Mouse (Mus musculus) liver, embryonic 13.5 days (tissue): ENCODE measurements around the gene Gm45713. TPM values are rescaled to one million over a fixed set of nuclear protein-coding genes. Genes with fewer than 3 reads are reported as not detected.
"Not testable (repeated sequence)": the region's sequence is repeated elsewhere in the genome, so short reads cannot be mapped to it uniquely, and the experiment has no call there.

Experiments used
- ATAC-seq: fragments of 200-750 bp; cut with Nextera tagmentation; 2 replicates; pipeline ENCODE4 v1.8.0; 2017; ENCODE audit warnings: low read depth, mild to moderate bottlenecking, moderate number of reproducible peaks, moderate library complexity
- DNase-seq: peaks from one replicate; pipeline ENCODE4 v3.0.0; 2022
- H3K27ac ChIP-seq: fragments of 300-500 bp; sonication (generic); 2 replicates; pipeline ENCODE4 v1.5.1; 2015; ENCODE audit warnings: moderate library complexity, mild to moderate bottlenecking, inconsistent platforms
- H3K27me3 ChIP-seq: fragments of 300-500 bp; sonication (generic); 2 replicates; pipeline ENCODE4 v1.6.1; 2015; ENCODE audit warnings: mild to moderate bottlenecking, inconsistent platforms
- H3K36me3 ChIP-seq: fragments of 300-500 bp; sonication (generic); 2 replicates; pipeline ENCODE4 v1.6.1; 2015; ENCODE audit warnings: mild to moderate bottlenecking, inconsistent platforms
- H3K4me1 ChIP-seq: fragments of 300-500 bp; sonication (generic); replicated peaks from 2 replicates; pipeline ENCODE4 v1.6.1; 2015; ENCODE audit warnings: inconsistent platforms
- H3K4me2 ChIP-seq: fragments of 300-500 bp; sonication (generic); 2 replicates; pipeline ENCODE4 v1.6.1; 2015; ENCODE audit warnings: inconsistent platforms, mild to moderate bottlenecking, moderate library complexity
- H3K4me3 ChIP-seq: fragments of 300-500 bp; sonication (generic); replicated peaks from 2 replicates; pipeline ENCODE4 v1.5.1; 2015; ENCODE audit warnings: mild to moderate bottlenecking, inconsistent platforms
- H3K9ac ChIP-seq: fragments of 300-500 bp; sonication (generic); 2 replicates; pipeline ENCODE4 v1.6.1; 2015; ENCODE audit warnings: mild to moderate bottlenecking, inconsistent platforms
- H3K9me3 ChIP-seq: fragments of 300-500 bp; sonication (generic); replicated peaks from 2 replicates; pipeline ENCODE4 v1.6.1; 2016; ENCODE audit warnings: inconsistent platforms
- WGBS: fragments of 180-500 bp; shearing (Covaris S2); methylation state at CpG from one replicate; pipeline ENCODE4 v1.1.7; 2015; ENCODE audit not compliant: insufficient replicate concordance; 5-methylcytosine and 5-hydroxymethylcytosine counted together
- polyA plus RNA-seq: library from polyadenylated mRNA; unstranded; fragments of >200 nt; fragmentation: Nextera tagmentation; extraction: Ambion mirVana; gene quantifications from 2 replicates; pipeline ENCODE4 v1.2.1, GENCODE M21; 2015

Gm45713 gene
- polyA plus RNA-seq, 1 experiment from 2014 or later: 0.37 TPM

DNA sequence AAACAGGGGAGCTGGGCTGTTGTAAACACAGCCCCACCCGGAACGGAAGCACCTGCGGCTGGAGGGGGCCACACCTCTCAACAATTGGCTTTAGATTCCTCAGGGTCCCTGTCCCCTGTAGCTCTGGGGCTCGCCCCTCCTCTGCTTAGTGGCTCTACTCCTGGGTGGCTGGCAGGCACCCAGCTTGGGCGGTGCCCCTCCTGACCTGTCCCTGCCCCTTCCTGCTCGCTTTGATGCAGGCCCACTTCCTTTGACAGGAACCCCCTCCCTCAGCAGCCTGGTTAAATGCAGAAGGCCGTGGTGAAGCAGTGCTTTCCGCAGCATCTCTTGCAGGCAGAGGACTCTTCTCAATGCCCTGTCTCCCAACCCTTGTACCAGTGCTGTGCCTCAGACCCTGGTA lies 14.6 kb downstream of the Gm45713 start:
- Histone ChIP-seq H3K27ac (peak overlapping the region; percentile 89), H3K4me3 (peak overlapping the region; percentile 95), H3K4me2 (peak overlapping the region; percentile 94; the same call in 1 of the 2 replicates)

DNA sequence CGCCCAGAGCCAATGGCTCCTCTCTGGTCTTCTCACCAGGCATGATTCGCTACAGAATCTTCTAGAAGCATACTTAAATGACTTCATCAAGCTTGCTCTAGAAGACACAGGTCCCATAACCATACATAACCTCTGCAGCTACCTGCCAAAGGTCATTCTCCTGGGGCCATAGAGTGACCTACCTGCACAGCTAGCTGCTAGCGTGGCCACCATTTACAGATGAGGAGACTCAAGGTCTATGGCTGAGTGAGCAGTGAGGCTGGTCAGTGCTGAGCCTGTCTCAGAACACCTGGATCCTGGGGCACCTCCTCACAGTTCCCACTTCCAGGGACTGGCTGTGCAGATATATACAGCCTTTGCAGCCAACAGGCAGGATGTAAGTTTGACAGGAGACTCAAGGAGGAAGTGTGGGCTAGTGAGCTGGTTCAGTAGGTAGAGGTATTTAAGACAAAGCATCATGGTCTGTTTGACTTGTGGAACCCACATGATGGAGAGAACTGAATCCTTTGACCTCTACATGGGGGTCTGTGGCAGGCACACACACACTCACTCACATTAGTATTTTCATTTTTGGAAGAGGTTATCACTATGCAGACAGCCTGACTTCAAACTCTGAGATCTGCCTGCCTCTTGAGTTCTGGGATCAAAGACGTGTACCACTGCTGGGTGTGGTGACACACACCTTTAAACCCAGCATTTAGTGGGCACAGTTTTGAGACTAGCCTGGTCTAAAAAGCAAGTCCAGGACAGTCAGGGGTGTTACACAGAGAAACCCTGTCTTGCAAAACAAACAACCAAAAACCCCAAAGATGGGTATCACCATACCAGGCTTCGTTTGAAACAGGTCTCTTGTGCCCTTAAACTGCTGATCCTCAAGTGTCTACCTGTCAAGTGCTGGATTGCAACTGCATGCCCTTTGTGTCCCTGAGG lies 16.0 kb downstream of the Gm45713 start:
- no peaks in the 10 kb centered on the region for H3K9me3 ChIP-seq
- peaks cover 68% of the 10 kb centered on the region for H3K4me1 ChIP-seq
- ATAC-seq (no peak), DNase-seq (no peak)
- WGBS: 56% methylated on average over 5 of the region's 5 CpGs
- H3K4me3 ChIP-seq: no peak overlapping the region
- no peak overlapping the region for H3K4me2 ChIP-seq
- no peak overlapping the region for H3K9ac ChIP-seq
- peaks cover 51% of the 10 kb centered on the region for H3K36me3 ChIP-seq
- peak overlapping the region; percentile 39 for H3K27ac ChIP-seq
- H3K27me3 ChIP-seq: no peaks in the 10 kb centered on the region

More for the DNA sequence above, 14.6 kb downstream of the Gm45713 start:
- 42% methylated on average over 8 of the region's 8 CpGs for WGBS
- DNase-seq (no peak), ATAC-seq (no peak)
- H3K9ac ChIP-seq: peak overlapping the region; percentile 54; the same call in 1 of the 2 replicates
- no peaks in the 10 kb centered on the region for H3K9me3 ChIP-seq
- H3K27me3 ChIP-seq: no peaks in the 10 kb centered on the region
- H3K36me3 ChIP-seq: peaks cover 65% of the 10 kb centered on the region
- peaks cover 77% of the 10 kb centered on the region for H3K4me1 ChIP-seq

DNA sequence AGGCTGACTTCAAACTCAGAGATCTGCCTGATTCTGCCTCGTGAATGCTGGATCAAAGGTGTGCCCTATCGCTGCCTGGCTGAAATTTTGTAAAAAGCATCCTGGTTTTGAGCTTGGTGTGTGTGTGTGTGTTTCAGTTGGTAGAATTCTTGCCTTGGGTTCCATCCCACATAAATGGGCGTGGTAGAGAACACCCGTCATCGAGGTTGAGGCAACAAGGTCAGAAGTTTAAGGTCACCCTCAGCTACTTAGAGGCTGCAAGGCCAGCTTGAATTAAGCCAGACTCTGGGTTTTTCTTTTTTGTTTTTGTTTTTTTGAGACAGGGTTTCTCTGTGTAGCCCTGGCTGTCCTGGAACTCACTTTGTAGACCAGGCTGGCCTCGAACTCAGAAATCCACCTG lies 17.7 kb downstream of the Gm45713 start:
- Histone ChIP-seq H3K9ac (no peak overlapping the region), H3K27me3 (no peaks in the 10 kb centered on the region), H3K9me3 (no peaks in the 10 kb centered on the region), H3K27ac (peak overlapping the region; percentile 44; the same call in 1 of the 2 replicates), H3K36me3 (peaks cover 46% of the 10 kb centered on the region), H3K4me3 (no peak overlapping the region), H3K4me2 (no peak overlapping the region), H3K4me1 (peaks cover 67% of the 10 kb centered on the region)
- DNase-seq: no peak
- ATAC-seq: no peak
- WGBS: 57% methylated on average over 6 of the region's 6 CpGs

DNA sequence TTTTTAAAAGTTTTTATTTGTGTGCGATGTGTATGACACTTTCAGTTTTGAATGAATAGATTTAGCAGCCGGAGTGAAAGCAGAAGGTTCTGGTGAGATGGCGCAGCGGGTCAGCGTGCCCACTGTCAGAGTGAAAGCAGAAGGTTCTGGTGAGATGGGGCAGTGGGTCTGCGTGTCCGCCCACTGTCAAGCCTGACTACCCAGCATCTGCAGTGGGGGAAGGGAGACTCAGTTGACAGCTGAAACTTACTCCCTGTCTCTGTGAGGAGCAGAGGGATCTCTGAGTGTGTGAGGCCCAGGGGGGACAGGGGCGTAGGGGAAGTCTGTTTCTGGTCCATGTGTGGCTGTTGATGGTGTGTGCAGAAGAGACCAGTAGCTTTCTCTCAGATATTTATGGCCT lies 18.5 kb downstream of the Gm45713 start:
- ATAC-seq (no peak), DNase-seq (no peak)
- H3K9ac ChIP-seq: no peak overlapping the region
- peaks cover 67% of the 10 kb centered on the region for H3K4me1 ChIP-seq
- H3K27me3 ChIP-seq: no peaks in the 10 kb centered on the region
- H3K4me3 ChIP-seq: no peak overlapping the region
- 60% methylated on average over 8 of the region's 8 CpGs for WGBS
- no peak overlapping the region for H3K4me2 ChIP-seq
- H3K27ac ChIP-seq: peak overlapping the region; percentile 44; the same call in 1 of the 2 replicates
- H3K9me3 ChIP-seq: no peaks in the 10 kb centered on the region
- peaks cover 38% of the 10 kb centered on the region for H3K36me3 ChIP-seq

DNA sequence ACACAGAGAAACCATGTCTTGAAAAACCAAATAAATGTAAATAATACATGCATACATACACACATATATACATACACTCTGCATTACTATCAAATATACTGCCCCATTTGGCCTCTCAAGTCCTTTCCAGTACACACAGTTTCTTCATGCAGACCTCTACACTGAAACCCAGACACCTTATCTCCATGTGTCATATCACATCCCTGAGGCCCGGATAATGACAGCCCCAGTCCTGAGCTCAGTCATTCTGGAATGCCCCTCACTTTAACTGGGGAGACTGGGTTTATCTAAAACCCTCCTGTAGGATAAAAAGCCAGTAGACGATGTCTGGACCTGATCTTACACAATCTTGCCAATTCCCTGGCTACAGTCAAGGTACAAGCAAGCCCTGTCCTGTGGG lies 22.6 kb downstream of the Gm45713 start:
- Histone ChIP-seq H3K36me3 (no peaks in the 10 kb centered on the region), H3K4me2 (no peak overlapping the region), H3K4me3 (no peak overlapping the region), H3K27me3 (no peaks in the 10 kb centered on the region), H3K27ac (no peak overlapping the region), H3K9me3 (no peaks in the 10 kb centered on the region), H3K4me1 (peaks cover 47% of the 10 kb centered on the region), H3K9ac (peak overlapping the region; percentile 26; the same call in 1 of the 2 replicates)
- WGBS: 10% methylated on average over 2 of the region's 2 CpGs
- no peak for DNase-seq
- ATAC-seq: peak; percentile 69

DNA sequence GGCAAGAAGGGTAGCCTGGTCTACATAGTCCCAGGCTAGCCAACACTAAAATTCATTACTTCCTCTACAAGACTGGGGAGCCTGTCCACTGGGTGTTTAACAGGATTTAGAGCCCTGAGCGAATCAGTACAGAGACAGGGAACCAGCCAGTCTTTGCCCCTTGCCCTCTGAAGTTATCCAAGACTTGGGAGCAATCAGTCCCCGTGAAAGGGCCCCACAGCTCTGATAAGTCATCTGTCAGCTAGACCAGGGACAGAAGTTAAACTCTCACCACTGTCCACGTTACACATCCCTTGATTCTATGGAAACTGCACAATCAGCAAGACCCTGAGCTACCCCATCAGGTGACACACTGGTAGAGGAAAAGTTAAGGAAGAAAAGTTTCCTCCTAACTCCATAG lies 23.5 kb downstream of the Gm45713 start:
- H3K4me3 ChIP-seq: no peak overlapping the region
- no peak overlapping the region for H3K27ac ChIP-seq
- peaks cover 38% of the 10 kb centered on the region for H3K4me1 ChIP-seq
- ATAC-seq: no peak
- DNase-seq: no peak
- no peaks in the 10 kb centered on the region for H3K36me3 ChIP-seq
- no peak overlapping the region for H3K4me2 ChIP-seq
- 25% methylated on average over 3 of the region's 3 CpGs for WGBS
- no peak overlapping the region for H3K9ac ChIP-seq
- H3K9me3 ChIP-seq: no peaks in the 10 kb centered on the region
- H3K27me3 ChIP-seq: no peaks in the 10 kb centered on the region

DNA sequence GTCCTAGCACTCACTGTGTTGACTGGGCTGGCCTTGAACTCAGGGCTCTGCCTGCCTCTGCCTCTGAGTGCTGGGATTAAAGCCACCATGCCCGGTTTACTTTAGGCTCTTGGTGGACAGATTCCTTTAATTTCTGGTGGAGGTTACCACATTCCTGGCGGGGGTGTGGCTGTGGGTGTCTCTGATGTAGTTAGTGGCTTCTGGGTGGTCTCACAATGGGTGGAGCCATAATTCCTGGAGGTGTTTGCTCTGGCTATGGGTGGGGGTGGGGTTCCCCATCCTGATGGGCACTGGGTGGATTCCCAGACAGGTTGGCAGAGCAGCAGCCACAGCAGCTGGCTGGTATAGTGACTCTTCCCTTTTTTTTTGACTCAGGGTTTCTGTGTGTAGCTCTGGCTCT lies 24.1 kb downstream of the Gm45713 start:
- no peaks in the 10 kb centered on the region for H3K27me3 ChIP-seq
- H3K4me1 ChIP-seq: peaks cover 37% of the 10 kb centered on the region
- H3K27ac ChIP-seq: no peak overlapping the region
- no peak overlapping the region for H3K9ac ChIP-seq
- no peak overlapping the region for H3K4me2 ChIP-seq
- ATAC-seq (no peak), DNase-seq (no peak)
- no peaks in the 10 kb centered on the region for H3K9me3 ChIP-seq
- no peak overlapping the region for H3K4me3 ChIP-seq
- WGBS: 56% methylated on average over 2 of the region's 2 CpGs
- no peaks in the 10 kb centered on the region for H3K36me3 ChIP-seq

DNA sequence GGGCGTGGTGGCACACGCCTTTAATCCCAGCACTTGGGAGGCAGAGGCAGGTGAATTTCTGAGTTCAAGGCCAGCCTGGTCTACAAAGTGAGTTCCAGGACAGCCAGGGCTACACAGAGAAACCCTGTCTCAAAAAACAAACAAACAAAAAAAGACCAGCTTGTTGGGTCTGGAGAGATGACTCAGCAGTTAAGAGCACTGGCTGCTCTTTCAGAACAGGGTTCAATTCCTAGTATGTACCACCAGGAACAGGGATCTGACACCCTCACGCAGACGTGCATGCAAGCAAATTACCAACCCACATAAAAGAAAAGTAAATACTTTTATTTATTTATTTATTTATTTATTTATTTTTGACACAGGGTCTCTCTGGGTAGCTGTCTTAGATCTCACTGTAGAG lies 25.9 kb downstream of the Gm45713 start:
- not testable (repeated sequence) for H3K9ac ChIP-seq, DNase-seq, H3K9me3 ChIP-seq, H3K36me3 ChIP-seq, H3K27ac ChIP-seq, H3K4me3 ChIP-seq, H3K4me2 ChIP-seq, H3K27me3 ChIP-seq, ATAC-seq
- 66% methylated on average over 4 of the region's 4 CpGs for WGBS
- peaks cover 33% of the 10 kb centered on the region for H3K4me1 ChIP-seq

DNA sequence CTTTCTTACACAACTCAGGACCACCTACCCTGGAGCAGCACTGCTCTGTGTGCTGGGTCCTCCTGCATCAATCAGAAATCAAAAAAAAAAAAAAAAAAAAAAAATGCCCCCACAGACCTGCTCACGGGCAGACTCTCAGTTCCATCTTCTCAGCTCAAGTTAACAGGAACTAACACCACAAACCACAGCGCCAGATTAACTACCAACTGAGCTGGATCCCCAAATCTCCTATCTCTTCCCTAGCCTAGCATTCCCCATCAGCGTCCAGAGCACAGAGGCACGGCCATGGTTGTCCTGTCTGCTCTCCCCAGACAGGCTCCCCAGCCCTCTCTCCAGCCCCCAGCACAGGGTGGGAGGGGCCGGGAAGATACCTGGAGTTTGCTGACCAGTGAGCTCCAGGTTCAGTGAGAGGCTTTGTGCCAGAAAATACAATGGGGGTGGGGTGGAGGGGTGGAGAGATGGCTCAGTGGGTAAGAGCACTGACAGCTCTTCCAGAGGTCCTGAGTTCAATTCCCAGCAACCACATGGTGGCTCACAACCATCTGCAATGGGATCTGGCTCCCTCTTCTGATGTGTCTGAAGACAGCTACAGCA lies 28.9 kb downstream of the Gm45713 start:
- 24% methylated on average over 5 of the region's 5 CpGs for WGBS
- Histone ChIP-seq H3K27ac (no peak overlapping the region), H3K36me3 (no peaks in the 10 kb centered on the region), H3K4me2 (no peak overlapping the region), H3K4me1 (peaks cover 33% of the 10 kb centered on the region), H3K27me3 (no peaks in the 10 kb centered on the region), H3K9me3 (no peaks in the 10 kb centered on the region), H3K9ac (no peak overlapping the region), H3K4me3 (no peak overlapping the region)
- no peak for ATAC-seq
- DNase-seq: no peak

DNA sequence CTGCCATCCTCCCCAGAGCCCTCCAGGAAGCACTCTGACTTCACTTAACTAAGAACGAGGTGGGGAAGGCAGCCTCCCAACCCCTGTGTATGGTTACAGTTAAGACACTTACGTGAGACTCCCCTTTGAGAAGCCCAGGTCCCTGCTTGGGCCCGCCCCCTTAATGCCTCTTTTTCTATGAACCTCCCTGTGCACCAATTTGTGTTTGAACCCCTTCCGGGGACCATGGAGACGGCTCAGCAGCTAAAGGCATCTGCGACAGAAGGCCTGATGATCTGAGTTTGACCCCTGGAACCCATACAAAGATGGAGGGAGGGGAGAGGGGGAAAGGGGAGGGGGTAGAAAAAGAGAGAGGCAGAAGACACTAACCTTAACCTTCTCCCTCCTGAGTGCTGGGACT lies 29.6 kb downstream of the Gm45713 start:
- Histone ChIP-seq H3K4me3 (no peak overlapping the region), H3K4me1 (peaks cover 33% of the 10 kb centered on the region), H3K9me3 (no peaks in the 10 kb centered on the region), H3K9ac (no peak overlapping the region), H3K36me3 (no peaks in the 10 kb centered on the region), H3K27ac (no peak overlapping the region), H3K27me3 (no peaks in the 10 kb centered on the region), H3K4me2 (no peak overlapping the region)
- ATAC-seq (no peak), DNase-seq (no peak)
- WGBS: 68% methylated on average over 6 of the region's 6 CpGs

DNA sequence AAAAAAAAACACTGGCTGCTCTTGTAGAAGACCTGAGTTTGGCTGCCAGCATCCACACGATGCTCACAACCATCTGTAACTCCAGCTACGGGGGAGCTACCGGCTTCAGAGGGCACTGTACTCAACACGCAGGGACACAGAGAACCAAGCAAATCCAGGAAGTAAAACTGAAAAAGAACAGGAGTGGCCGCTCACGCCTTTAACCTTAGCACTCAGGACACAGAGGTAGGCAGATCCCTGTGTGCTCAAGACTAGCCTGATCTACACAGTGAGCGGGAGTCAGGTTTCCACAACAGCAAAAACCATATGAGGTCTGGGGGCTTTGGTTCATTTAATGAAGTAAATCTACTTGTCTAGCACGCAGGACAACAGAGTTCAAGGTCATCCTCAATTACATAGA lies 30.5 kb downstream of the Gm45713 start:
- Histone ChIP-seq H3K36me3 (no peaks in the 10 kb centered on the region), H3K27me3 (no peaks in the 10 kb centered on the region), H3K4me1 (peaks cover 30% of the 10 kb centered on the region), H3K9me3 (no peaks in the 10 kb centered on the region), H3K27ac (no peak overlapping the region), H3K9ac (no peak overlapping the region), H3K4me2 (no peak overlapping the region), H3K4me3 (no peak overlapping the region)
- 66% methylated on average over 8 of the region's 8 CpGs for WGBS
- DNase-seq: no peak
- no peak for ATAC-seq
